Mouse (Mus musculus) liver, embryonic 12.5 days (tissue): ENCODE data around the gene Rad51b. TPM values are rescaled to one million over a fixed set of nuclear protein-coding genes. Genes with fewer than 3 reads are reported as not detected.

Source experiments
- ATAC-seq: fragments of 200-750 bp; cut with Nextera tagmentation; 2 replicates; pipeline ENCODE4 v1.8.0; 2017; ENCODE audit warnings: moderate number of reproducible peaks, mild to moderate bottlenecking, moderate library complexity
- H3K27ac ChIP-seq: fragments of 300-500 bp; sonication (generic); 2 replicates; pipeline ENCODE4 v1.5.1; 2016; ENCODE audit warnings: mild to moderate bottlenecking
- H3K27me3 ChIP-seq: fragments of 300-500 bp; sonication (generic); replicated peaks from 2 replicates; pipeline ENCODE4 v1.6.1; 2016; ENCODE audit warnings: mild to moderate bottlenecking, moderate library complexity
- H3K36me3 ChIP-seq: fragments of 300-500 bp; sonication (generic); 2 replicates; pipeline ENCODE4 v1.6.1; 2016; ENCODE audit warnings: mild to moderate bottlenecking, moderate library complexity
- H3K4me1 ChIP-seq: fragments of 300-500 bp; sonication (generic); 2 replicates; pipeline ENCODE4 v1.6.1; 2016
- H3K4me2 ChIP-seq: fragments of 300-500 bp; sonication (generic); 2 replicates; pipeline ENCODE4 v1.6.1; 2016; ENCODE audit warnings: mild to moderate bottlenecking, moderate library complexity
- H3K4me3 ChIP-seq: fragments of 300-500 bp; sonication (generic); 2 replicates; pipeline ENCODE4 v1.5.1; 2016; ENCODE audit warnings: mild to moderate bottlenecking, moderate library complexity
- H3K9ac ChIP-seq: fragments of 300-500 bp; sonication (generic); 2 replicates; pipeline ENCODE4 v1.6.1; 2016; ENCODE audit warnings: mild to moderate bottlenecking, moderate library complexity
- H3K9me3 ChIP-seq: fragments of 300-500 bp; sonication (generic); replicated peaks from 2 replicates; pipeline ENCODE4 v1.6.1; 2016; ENCODE audit warnings: mild to moderate bottlenecking, moderate library complexity
- whole genome bisulfite sequencing: fragments of 180-500 bp; shearing (Covaris S2); methylation state at CpG from one replicate; pipeline ENCODE4 v1.1.7; 2016; ENCODE audit not compliant: insufficient replicate concordance; 5-methylcytosine and 5-hydroxymethylcytosine counted together
- polyA plus RNA-seq: library from polyadenylated mRNA; unstranded; fragments of >200 nt; fragmentation: Nextera tagmentation; extraction: Ambion mirVana; gene quantifications from 2 replicates; pipeline ENCODE4 v1.2.1, GENCODE M21; 2016

Rad51b gene
- polyA plus RNA-seq, 1 experiment from 2014 or later = 7.5 TPM

- Histone ChIP-seq H3K27me3 (no peaks in the 10 kb centered on the region), H3K9me3 (no peaks in the 10 kb centered on the region), H3K4me1 (peaks cover 8% of the 10 kb centered on the region; the same call in 1 of the 2 replicates), H3K4me3 (no peak overlapping the region), H3K4me2 (no peak overlapping the region), H3K9ac (no peak overlapping the region), H3K36me3 (no peaks in the 10 kb centered on the region), H3K27ac (no peak overlapping the region)
- no peak for ATAC-seq
- 61% methylated on average over 6 of the region's 6 CpGs for WGBS
These were observed 145.8 kb downstream of the Rad51b start for GRCm38 (mm10) chr12:79442836-79443390.

GRCm38 (mm10) chr12:79444646-79445045, 147.6 kb downstream of the Rad51b start:
- H3K27ac ChIP-seq = no peak overlapping the region
- no peaks in the 10 kb centered on the region for H3K9me3 ChIP-seq
- no peaks in the 10 kb centered on the region for H3K36me3 ChIP-seq
- no peak overlapping the region for H3K4me2 ChIP-seq
- no peaks in the 10 kb centered on the region for H3K27me3 ChIP-seq
- WGBS = 35% methylated on average over 2 of the region's 2 CpGs
- no peak for ATAC-seq
- no peak overlapping the region for H3K9ac ChIP-seq
- H3K4me1 ChIP-seq = peaks cover 8% of the 10 kb centered on the region; the same call in 1 of the 2 replicates
- H3K4me3 ChIP-seq = no peak overlapping the region

- Histone ChIP-seq H3K27ac (no peak overlapping the region), H3K9me3 (no peaks in the 10 kb centered on the region), H3K36me3 (no peaks in the 10 kb centered on the region), H3K4me2 (no peak overlapping the region), H3K27me3 (no peaks in the 10 kb centered on the region), H3K9ac (no peak overlapping the region), H3K4me3 (no peak overlapping the region), H3K4me1 (no peaks in the 10 kb centered on the region)
- 69% methylated on average over 3 of the region's 3 CpGs for WGBS
- ATAC-seq = no peak
These were observed 150.0 kb downstream of the Rad51b start for GRCm38 (mm10) chr12:79447039-79447438.

GRCm38 (mm10) chr12:79449817-79450411, 152.8 kb downstream of the Rad51b start:
- WGBS = 76% methylated on average over 8 of the region's 8 CpGs
- Histone ChIP-seq H3K4me3 (no peak overlapping the region), H3K27ac (no peak overlapping the region), H3K36me3 (no peaks in the 10 kb centered on the region), H3K9ac (no peak overlapping the region), H3K9me3 (no peaks in the 10 kb centered on the region), H3K4me1 (no peaks in the 10 kb centered on the region), H3K27me3 (no peaks in the 10 kb centered on the region), H3K4me2 (no peak overlapping the region)
- ATAC-seq = no peak

- H3K27me3 ChIP-seq = no peaks in the 10 kb centered on the region
- H3K27ac ChIP-seq = no peak overlapping the region
- no peaks in the 10 kb centered on the region for H3K4me1 ChIP-seq
- no peaks in the 10 kb centered on the region for H3K36me3 ChIP-seq
- no peaks in the 10 kb centered on the region for H3K9me3 ChIP-seq
- no peak for ATAC-seq
- WGBS = 68% methylated on average over 4 of the region's 4 CpGs
- H3K4me3 ChIP-seq = no peak overlapping the region
- no peak overlapping the region for H3K9ac ChIP-seq
- H3K4me2 ChIP-seq = no peak overlapping the region
These were observed 155.8 kb downstream of the Rad51b start for GRCm38 (mm10) chr12:79452882-79453281.

GRCm38 (mm10) chr12:79454017-79454416, 156.9 kb downstream of the Rad51b start:
- WGBS = 62% methylated on average over 4 of the region's 4 CpGs
- Histone ChIP-seq H3K36me3 (no peaks in the 10 kb centered on the region), H3K4me3 (no peak overlapping the region), H3K9me3 (no peaks in the 10 kb centered on the region), H3K4me1 (no peaks in the 10 kb centered on the region), H3K4me2 (no peak overlapping the region), H3K9ac (no peak overlapping the region), H3K27ac (no peak overlapping the region), H3K27me3 (no peaks in the 10 kb centered on the region)
- ATAC-seq = no peak

GRCm38 (mm10) chr12:79455061-79455847, 158.2 kb downstream of the Rad51b start:
- ATAC-seq = no peak
- no peak overlapping the region for H3K9ac ChIP-seq
- H3K27me3 ChIP-seq = no peaks in the 10 kb centered on the region
- no peaks in the 10 kb centered on the region for H3K4me1 ChIP-seq
- no peaks in the 10 kb centered on the region for H3K9me3 ChIP-seq
- no peak overlapping the region for H3K4me3 ChIP-seq
- no peak overlapping the region for H3K4me2 ChIP-seq
- no peaks in the 10 kb centered on the region for H3K36me3 ChIP-seq
- WGBS = 76% methylated on average over 12 of the region's 12 CpGs
- H3K27ac ChIP-seq = no peak overlapping the region

- no peak for ATAC-seq
These were observed 158.7 kb downstream of the Rad51b start for GRCm38 (mm10) chr12:79455848-79456164.

GRCm38 (mm10) chr12:79456251-79456650, 159.2 kb downstream of the Rad51b start:
- Histone ChIP-seq H3K4me1 (no peaks in the 10 kb centered on the region), H3K9ac (no peak overlapping the region), H3K36me3 (no peaks in the 10 kb centered on the region), H3K9me3 (no peaks in the 10 kb centered on the region), H3K27ac (no peak overlapping the region), H3K4me2 (no peak overlapping the region), H3K4me3 (no peak overlapping the region), H3K27me3 (no peaks in the 10 kb centered on the region)
- 80% methylated on average over 9 of the region's 9 CpGs for WGBS
- no peak for ATAC-seq

More at GRCm38 (mm10) chr12:79455848-79456164, 158.7 kb downstream of the Rad51b start:
- no peak overlapping the region for H3K4me2 ChIP-seq
- no peaks in the 10 kb centered on the region for H3K36me3 ChIP-seq
- H3K27me3 ChIP-seq = no peaks in the 10 kb centered on the region
- H3K27ac ChIP-seq = no peak overlapping the region
- no peak overlapping the region for H3K4me3 ChIP-seq
- WGBS = 57% methylated on average over 3 of the region's 3 CpGs
- H3K9ac ChIP-seq = no peak overlapping the region
- H3K9me3 ChIP-seq = no peaks in the 10 kb centered on the region
- H3K4me1 ChIP-seq = no peaks in the 10 kb centered on the region

- ATAC-seq = no peak
- WGBS = 52% methylated on average over 3 of the region's 3 CpGs
- H3K9me3 ChIP-seq = no peaks in the 10 kb centered on the region
These were observed 166.3 kb downstream of the Rad51b start for GRCm38 (mm10) chr12:79463371-79463770.

GRCm38 (mm10) chr12:79470113-79470512, 173.0 kb downstream of the Rad51b start:
- Histone ChIP-seq H3K36me3 (no peaks in the 10 kb centered on the region), H3K9me3 (no peaks in the 10 kb centered on the region), H3K4me1 (no peaks in the 10 kb centered on the region), H3K9ac (no peak overlapping the region), H3K4me3 (no peak overlapping the region), H3K27ac (no peak overlapping the region), H3K4me2 (no peak overlapping the region), H3K27me3 (no peaks in the 10 kb centered on the region)
- ATAC-seq = no peak

More at GRCm38 (mm10) chr12:79463371-79463770, 166.3 kb downstream of the Rad51b start:
- no peak overlapping the region for H3K4me2 ChIP-seq
- H3K4me1 ChIP-seq = no peaks in the 10 kb centered on the region
- H3K27me3 ChIP-seq = no peaks in the 10 kb centered on the region
- H3K9ac ChIP-seq = no peak overlapping the region
- no peaks in the 10 kb centered on the region for H3K36me3 ChIP-seq
- H3K27ac ChIP-seq = no peak overlapping the region
- H3K4me3 ChIP-seq = no peak overlapping the region

GRCm38 (mm10) chr12:79471868-79472267, 174.8 kb downstream of the Rad51b start:
- Histone ChIP-seq H3K27ac (no peak overlapping the region), H3K27me3 (no peaks in the 10 kb centered on the region), H3K4me1 (no peaks in the 10 kb centered on the region), H3K9me3 (no peaks in the 10 kb centered on the region), H3K9ac (no peak overlapping the region), H3K36me3 (no peaks in the 10 kb centered on the region), H3K4me3 (no peak overlapping the region), H3K4me2 (no peak overlapping the region)
- ATAC-seq = no peak
- WGBS = 70% methylated on average over 2 of the region's 2 CpGs
